Mouse (Mus musculus): ENCODE data around the gene Dohh. TPM values are rescaled to one million over a fixed set of nuclear protein-coding genes. Genes with fewer than 3 reads are reported as not detected.

Gene Dohh
- total RNA-seq, 2 experiments from 2014 or later, result 80.0 to 103 TPM

GRCm38 (mm10) chr10:81424246-81425051, 40.2 kb downstream of the Dohh start:
- intact Hi-C loops (cut with DNase I), result no loop called here
- peak in 1 of 2 experiments; percentile 19 for DNase-seq (ENCODE audit: low spot score in 2 of 2)

- peak in 1 of 2 experiments; percentile 19 for DNase-seq (ENCODE audit: low spot score in 2 of 2)
- intact Hi-C loops (cut with DNase I), result no loop called here
These were observed 41.1 kb downstream of the Dohh start for GRCm38 (mm10) chr10:81425236-81425850.

DNA sequence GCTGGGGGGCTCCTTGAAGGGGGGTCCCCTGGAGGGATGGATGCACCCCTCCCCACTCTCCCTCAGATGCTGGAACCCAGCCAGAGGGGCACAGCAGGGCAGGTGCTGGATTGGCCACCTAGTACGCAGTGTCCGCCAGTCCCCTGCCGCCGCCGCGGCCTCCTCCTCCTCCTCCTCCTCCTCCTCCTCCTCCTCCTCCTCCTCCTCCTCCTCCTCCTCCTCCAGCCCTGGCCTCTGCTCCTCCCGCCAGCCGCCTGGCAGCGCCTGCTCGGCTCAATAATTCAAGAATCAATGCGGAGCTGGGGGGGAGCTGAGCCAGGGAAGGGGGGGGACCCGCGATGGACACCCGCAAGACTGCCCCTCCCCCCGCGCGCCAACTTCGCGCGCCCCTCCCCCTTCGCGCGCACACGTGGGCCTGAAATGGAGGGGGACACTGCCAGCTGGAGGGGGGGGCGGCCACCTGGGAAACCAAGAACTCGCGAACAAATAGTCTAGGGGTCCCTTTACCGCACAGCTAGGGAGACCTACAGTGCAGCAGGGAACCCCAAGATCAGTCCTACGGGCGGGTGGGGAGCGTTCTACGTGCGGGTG, 41.9 kb downstream of the Dohh start:
- intact Hi-C loops (cut with DNase I), result no loop called here
- peak in 1 of 2 experiments; percentile 19 for DNase-seq (ENCODE audit: low spot score in 2 of 2)

- intact Hi-C loops (cut with DNase I), result no loop called here
These were observed 42.7 kb downstream of the Dohh start for GRCm38 (mm10) chr10:81426897-81427296.

GRCm38 (mm10) chr10:81427327-81427726, 43.1 kb downstream of the Dohh start:
- intact Hi-C loops (cut with DNase I), result no loop called here
- no peak for DNase-seq (ENCODE audit: low spot score in 2 of 2)

More at GRCm38 (mm10) chr10:81426897-81427296, 42.7 kb downstream of the Dohh start:
- peak in 1 of 2 experiments; percentile 63 for DNase-seq (ENCODE audit: low spot score in 2 of 2)

- intact Hi-C loops (cut with DNase I), result no loop called here
- peak in 1 of 2 experiments; percentile 4 for DNase-seq (ENCODE audit: low spot score in 2 of 2)
These were observed 43.7 kb downstream of the Dohh start for GRCm38 (mm10) chr10:81427804-81428506.

DNA sequence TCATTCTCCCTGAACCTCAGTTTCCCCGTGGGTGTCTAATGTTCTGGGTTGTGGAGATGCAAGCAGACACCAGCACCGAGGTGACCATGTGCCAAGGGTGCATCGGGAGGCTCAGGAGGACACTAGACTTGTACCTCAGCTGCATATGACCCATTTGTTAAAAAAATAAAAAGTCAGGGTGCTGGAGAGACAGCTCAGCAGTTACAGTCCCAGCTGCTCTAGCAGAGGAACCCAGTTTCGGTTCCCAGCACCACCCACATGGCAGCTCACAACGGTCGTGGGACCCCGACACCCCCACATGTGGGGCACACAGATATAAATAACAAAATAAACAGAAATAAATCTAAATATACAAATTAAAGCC, 44.3 kb downstream of the Dohh start:
- peak in 1 of 2 experiments; percentile 3 for DNase-seq (ENCODE audit: low spot score in 2 of 2)
- intact Hi-C loops (cut with DNase I), result no loop called here

- intact Hi-C loops (cut with DNase I), result no loop called here
- DNase-seq (ENCODE audit: low spot score in 2 of 2), result peak in 1 of 2 experiments; percentile 3
These were observed 44.9 kb downstream of the Dohh start for GRCm38 (mm10) chr10:81429092-81429491.

DNA sequence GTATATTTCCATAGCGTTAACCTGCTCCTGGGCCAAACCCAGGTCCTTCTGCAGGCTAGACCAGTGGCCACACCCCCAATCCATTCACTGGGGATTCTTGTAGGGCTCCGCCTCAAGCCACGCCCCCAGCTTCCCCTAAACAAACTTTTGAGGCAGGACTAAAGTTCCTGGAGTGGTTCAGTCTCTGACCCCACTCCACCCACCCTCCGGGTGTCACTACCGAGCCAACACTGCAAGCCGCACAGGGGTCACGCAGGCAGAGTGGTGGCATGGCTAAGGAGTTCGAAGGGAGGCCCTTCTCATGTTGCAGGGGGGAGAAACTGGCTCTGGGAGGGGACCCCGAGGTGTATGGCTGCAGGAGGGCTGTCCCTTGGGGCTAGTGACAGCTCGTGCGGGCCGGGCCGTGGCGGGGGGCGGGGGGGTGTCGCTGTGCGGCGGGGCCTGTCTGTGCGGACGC, 45.4 kb downstream of the Dohh start:
- intact Hi-C loops (cut with DNase I), result loop anchor here (2.0 kb wide), 1 partner anchor 13 kb away; no protein-coding TSS in a partner anchor
- peak in 1 of 2 experiments; percentile 69 for DNase-seq (ENCODE audit: low spot score in 2 of 2)

DNA sequence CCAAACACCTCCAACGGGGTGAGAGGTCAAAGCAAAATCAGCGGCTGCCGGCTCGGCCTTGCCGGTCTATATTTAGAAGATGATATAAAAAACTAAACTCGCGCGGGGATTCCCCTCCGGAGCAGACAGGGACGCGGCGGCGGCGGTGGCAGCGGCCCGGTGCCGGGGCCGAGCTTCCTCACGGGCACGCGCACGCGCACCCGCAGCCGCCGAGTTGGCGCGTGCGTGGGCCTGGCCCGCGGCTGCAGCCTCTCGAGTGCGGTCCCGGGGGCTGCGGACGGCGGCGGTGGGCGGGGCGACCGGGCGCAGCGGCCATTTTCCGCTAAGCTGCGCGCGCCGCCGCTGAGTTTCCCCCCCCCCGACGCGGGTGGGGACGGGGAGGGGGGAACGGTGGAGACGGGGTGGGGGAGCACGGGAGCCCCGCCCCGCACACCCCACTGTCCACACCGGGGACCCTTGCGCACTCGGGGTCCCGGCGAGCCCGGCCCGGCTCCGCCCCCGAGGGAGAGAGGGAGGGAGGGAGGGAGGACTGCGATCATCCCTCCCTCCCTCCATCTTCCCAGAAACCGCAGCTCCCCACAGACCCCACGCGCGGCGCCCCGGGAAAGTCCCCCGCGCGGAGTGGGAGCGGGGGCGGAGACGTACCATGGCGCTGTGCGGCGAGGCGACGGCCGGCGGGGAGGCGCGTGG, 46.1 kb downstream of the Dohh start:
- intact Hi-C loops (cut with DNase I), result loop anchor here (2.0 kb wide), 1 partner anchor 13 kb away; no protein-coding TSS in a partner anchor
- peak; percentile 82 to 89 for DNase-seq (ENCODE audit: low spot score in 2 of 2)

DNA sequence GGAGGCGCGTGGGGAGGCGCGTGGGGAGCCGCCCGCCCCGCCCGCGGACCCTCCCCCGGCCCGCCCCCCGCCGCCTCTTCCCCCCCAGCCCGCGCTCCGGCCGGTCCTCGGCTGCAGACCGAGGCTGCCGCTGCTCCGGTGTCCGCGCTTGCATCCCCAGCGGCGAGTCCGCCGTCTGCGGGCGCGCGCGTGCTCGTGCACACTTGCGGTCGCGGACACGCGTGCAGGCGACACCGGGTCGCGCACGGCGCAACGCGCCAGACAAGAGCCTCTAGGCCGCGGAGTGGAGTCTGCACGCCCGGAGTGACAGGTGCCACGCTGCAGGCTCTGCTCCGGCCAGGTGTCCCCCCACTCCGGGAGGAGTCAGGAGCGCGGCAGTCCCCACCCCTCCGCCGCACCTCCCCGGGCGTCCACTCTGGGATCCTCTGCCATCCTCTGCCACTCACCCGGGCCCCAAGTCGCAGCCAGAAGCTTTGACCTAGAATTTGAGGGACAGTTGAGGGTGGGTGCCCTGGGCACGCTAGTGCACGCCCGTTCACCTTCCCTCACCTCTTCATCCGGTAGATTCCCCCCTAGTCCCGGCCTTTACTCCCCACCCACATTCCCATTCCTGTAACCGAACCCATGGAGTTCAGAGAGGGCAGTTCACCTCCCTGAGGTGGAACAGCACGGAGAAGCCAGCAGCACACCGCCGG, 46.8 kb downstream of the Dohh start:
- DNase-seq (ENCODE audit: low spot score in 2 of 2), result peak in 1 of 2 experiments; percentile 83
- intact Hi-C loops (cut with DNase I), result loop anchor here (2.0 kb wide), 1 partner anchor 14 kb away; no protein-coding TSS in a partner anchor

DNA sequence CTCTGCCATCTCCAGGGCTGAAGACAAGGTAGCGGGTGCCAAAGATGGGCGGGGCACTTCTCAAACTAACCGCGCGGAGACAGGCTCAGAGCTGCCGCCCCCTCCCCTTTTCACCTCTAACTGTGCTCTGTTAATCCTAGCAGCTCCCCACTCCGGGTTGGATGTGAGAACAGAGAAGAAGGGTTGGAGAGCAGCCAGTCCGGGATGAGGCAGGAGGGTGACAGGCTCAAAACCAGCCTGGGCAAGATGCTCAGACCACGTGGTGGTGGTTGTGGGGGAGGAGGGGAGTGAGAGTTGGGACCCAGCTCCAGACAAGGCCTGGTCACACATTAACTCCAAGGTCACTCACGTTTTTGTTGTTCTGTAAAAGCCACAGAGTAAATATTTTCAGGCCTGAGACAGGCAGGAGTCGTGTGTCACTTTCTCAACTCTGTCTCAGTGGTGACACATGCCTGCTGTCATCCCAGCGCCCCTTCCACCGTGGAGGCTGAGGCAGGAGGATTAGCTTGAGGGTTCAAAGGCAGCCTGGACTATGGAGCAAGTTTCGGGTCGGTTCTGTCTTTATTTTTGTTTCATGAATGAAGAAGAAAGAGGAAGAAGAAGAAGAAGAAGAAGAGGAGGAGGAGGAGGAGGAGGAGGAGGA, 47.4 kb downstream of the Dohh start:
- intact Hi-C loops (cut with DNase I), result loop anchor here (2.0 kb wide), 1 partner anchor 15 kb away; no protein-coding TSS in a partner anchor
- no peak for DNase-seq (ENCODE audit: low spot score in 2 of 2)

DNA sequence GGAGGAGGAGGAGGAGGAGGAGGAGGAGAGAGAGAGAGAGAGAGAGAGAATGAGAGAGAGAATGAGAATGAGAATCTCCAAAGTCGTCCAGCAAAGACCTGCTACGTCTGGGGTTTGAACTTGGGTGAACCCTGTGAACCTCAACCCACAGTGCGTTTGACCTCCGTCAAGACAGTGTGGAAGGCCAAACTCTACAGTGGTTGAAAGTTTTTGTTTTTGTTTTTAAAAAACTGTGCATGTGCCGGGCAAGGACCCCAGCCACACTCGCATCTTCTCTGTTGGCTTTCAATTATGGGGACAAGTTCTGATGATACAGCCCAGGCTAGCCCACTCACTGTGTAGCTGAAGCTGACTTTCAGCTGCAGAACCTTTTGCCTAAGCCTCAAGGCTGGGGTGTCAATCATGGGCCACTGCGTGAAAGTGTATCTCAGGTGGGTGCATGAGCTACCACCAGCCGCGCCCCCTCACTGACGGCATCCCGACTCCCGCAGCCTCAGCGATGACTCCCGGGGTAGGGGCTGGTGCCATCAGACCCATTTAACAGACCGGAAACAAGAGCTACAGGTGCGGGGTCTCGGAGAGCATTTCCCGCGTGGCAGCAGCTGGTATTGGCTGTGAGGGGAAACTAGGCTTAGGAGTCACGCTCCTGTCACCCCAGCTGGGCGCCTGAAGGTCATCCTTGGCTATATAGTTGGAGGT, 48.1 kb downstream of the Dohh start:
- DNase-seq (ENCODE audit: low spot score in 2 of 2), result no peak
- intact Hi-C loops (cut with DNase I), result no loop called here

- intact Hi-C loops (cut with DNase I), result no loop called here
These were observed 48.6 kb downstream of the Dohh start for GRCm38 (mm10) chr10:81432868-81433262.

GRCm38 (mm10) chr10:81433541-81434289, 49.5 kb downstream of the Dohh start:
- intact Hi-C loops (cut with DNase I), result loop anchor here (2.0 kb wide), 1 partner anchor 23 kb away; no protein-coding TSS in a partner anchor

More at GRCm38 (mm10) chr10:81432868-81433262, 48.6 kb downstream of the Dohh start:
- DNase-seq (ENCODE audit: low spot score in 2 of 2), result peak; percentile 87 to 90

More at GRCm38 (mm10) chr10:81433541-81434289, 49.5 kb downstream of the Dohh start:
- DNase-seq (ENCODE audit: low spot score in 2 of 2), result no peak
